Mouse (Mus musculus) urinary bladder, postnatal 4 days (tissue): ENCODE measurements around the gene Ncstn.
A peak's percentile ranks its signal among the peaks of the same experiment; 100 is the strongest.

Experiments used
- DNase-seq, 2 experiments: peaks; one replicate each; pipeline ENCODE4 v3.0.0; 2021 to 2022; ENCODE audit warnings: low spot score in 2 of 2

The Ncstn gene

GRCm38 (mm10) chr1:172072604-172073003, 10.0 kb downstream of the Ncstn start:
- DNase-seq, result no peak

DNA sequence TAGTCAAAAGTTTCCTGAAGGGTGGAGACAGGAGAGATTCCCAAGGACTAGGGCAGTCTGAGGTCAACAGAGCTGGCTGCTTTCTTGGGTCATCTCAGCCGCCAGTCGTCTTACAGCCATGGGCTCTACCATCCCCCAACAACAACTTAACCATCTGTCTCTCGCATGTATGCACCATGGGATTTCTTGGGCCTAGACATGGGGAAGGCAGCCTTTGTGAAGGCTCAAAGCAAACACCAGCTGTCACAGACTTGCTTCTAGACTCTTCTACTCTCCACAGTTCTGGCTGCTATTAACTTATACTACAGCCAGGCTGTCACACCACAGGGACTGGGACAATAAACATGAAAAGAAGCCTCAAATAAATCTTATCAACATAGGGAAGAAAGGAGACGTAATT, 11.0 kb downstream of the Ncstn start:
- DNase-seq, result no peak

GRCm38 (mm10) chr1:172070227-172070626, 12.4 kb downstream of the Ncstn start:
- DNase-seq, result no peak

GRCm38 (mm10) chr1:172064613-172065141, 17.9 kb downstream of the Ncstn start:
- no peak for DNase-seq

DNA sequence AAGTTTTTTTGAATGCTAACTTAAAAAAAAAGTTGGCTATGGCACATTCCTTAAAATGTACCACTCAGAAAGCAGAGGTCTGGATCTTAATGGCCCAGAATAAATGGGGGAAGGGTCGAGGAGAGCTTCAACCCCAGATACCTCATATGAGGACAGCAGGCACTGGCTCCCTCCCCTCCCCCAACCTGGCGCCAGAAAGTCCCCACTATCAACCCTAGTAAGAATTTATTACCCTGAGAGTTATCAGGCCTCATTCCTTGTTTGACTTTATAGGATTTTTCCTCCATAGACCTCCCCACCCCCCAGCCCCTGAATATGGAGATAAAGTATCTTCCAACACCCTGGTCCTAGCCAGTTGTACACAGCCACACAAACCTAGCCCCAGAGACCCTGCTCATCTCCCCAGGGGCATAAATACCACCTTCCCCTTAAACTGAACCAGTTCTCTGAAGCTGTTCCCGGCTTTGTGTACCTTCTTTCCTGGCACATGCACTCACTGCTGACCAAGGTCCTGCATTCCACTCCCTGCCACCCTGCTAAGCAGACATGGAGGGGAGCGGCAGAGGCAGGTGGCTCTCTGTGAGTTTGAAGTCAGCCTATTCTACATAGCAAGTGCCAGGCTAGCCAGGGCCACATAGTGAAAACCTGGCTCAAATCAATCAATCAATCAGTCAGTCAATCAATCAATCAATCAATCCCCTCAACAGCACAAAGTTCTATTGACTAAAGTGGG, 19.1 kb downstream of the Ncstn start:
- no peak for DNase-seq

DNA sequence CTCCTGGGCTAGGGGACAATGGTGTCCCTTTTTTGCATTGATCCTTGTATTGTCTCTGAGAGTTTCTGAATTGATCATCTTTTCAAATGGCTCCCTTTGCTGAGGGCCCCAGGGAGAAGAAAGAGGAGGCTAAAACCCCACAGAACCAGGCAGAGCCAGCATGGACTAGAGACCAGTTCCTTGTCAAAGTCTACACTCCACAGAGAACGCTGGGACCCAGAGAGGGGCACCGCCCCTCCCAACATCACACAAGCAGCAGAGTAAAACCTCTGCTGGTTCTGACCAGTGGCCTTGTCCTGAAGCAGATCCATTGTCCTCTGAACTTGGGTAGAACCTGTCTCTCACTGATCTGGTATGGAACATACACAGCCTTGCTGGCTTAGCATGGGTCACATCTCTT, 20.5 kb downstream of the Ncstn start:
- no peak for DNase-seq

DNA sequence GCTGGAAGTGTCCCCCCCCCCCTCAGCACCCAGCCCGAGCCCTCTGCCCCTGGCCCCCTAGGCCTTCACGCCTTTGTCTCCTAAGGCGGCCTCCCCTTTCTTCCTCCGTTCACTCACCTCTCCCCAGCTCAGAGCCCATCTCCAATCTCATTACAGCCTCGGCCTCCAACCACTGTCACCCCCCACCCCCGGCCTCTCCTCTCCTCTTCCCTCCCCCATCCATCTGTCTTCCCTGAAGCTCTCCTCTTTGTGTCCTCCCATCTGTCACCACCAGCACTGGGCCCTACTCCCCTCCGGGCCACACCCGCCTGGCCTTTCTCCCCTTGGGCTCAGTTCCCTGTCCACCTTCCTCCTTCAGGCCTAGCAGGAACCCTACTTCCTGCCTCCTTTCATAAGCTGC, 21.4 kb downstream of the Ncstn start:
- DNase-seq, result no peak

DNA sequence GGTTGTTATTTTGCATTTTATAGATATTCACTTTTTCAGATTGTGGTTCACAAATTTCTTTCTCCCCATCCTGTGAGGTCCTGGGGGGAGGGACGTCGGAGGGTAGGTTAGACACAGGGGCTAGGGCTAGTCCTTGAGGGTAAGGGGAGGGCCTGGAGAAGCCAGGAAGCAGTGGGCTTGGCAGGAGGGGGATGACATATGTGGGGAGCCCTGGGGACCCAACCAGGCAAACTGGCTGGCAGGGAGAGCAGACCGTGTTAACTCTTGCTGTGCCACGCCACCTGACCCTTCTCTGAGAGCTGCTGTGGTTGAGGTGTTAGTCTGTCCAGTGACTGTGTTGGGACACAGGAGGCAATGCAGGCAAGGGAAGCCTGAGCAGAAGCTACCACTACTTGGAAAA, 21.9 kb downstream of the Ncstn start:
- no peak for DNase-seq

DNA sequence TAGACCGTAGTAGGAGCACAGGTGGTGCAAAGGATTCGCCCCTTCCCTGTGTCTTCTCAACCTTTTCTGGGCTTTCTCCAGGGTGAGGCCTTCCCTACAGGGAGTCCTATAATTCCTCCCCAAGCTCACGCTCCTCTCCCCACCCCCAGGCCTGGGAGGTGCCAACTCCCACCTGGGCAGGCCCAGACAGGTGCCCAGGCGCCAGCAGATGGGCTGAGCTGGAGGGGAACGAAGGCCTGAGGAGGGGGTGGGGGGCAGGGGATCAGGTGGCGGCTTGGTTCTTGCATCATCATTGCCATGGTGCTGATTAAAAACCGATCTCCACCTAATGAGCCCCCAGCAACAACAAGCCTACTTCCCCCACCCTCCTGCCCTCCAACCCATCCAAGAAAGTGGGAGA, 23.7 kb downstream of the Ncstn start:
- DNase-seq, result no peak

DNA sequence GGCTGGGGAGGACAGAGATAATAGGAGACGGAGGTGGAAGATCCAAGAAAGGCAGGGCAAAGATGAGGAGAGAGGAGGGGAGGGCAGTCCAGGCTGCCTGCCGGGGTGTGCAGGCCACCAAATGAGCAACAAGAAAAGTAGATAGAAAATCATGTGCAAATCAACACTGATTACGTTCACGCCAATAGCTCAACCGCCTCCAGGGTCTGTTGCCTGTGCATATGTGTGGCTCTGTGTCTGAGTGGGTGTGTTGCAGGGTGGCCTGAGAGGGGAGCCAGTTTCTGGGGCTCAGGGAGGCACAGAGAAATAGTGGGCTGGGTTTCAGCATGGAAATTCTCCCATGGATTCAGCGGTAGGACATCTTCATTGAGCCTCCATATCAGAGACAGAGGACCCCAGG, 24.3 kb downstream of the Ncstn start:
- DNase-seq, result no peak

- no peak for DNase-seq
Observed at GRCm38 (mm10) chr1:172057491-172057921, 25.1 kb downstream of the Ncstn start, which contains the start of gene Nhlh1. TSS of gene Nhlh1 (minus strand) at chr1:172057573.

DNA sequence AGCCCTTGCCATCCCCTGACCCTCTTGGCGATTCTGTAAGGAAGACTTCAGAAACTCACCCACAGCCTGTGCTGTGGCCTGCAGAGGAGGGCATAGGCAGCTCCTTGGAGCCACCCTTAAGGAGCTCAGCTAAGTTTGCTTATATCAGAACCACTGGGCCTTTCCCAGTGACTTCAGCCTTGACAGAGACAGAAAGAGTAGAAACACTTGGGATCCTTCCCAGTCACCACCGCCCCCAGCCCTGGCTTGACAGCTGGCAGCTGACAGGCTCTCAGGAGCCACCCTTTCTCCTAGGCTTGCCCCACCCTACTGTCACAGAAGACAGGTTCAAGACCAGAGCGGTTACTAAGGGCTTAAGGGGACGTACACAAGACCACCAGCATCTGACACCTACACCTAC, 26.3 kb downstream of the Ncstn start:
- no peak for DNase-seq

DNA sequence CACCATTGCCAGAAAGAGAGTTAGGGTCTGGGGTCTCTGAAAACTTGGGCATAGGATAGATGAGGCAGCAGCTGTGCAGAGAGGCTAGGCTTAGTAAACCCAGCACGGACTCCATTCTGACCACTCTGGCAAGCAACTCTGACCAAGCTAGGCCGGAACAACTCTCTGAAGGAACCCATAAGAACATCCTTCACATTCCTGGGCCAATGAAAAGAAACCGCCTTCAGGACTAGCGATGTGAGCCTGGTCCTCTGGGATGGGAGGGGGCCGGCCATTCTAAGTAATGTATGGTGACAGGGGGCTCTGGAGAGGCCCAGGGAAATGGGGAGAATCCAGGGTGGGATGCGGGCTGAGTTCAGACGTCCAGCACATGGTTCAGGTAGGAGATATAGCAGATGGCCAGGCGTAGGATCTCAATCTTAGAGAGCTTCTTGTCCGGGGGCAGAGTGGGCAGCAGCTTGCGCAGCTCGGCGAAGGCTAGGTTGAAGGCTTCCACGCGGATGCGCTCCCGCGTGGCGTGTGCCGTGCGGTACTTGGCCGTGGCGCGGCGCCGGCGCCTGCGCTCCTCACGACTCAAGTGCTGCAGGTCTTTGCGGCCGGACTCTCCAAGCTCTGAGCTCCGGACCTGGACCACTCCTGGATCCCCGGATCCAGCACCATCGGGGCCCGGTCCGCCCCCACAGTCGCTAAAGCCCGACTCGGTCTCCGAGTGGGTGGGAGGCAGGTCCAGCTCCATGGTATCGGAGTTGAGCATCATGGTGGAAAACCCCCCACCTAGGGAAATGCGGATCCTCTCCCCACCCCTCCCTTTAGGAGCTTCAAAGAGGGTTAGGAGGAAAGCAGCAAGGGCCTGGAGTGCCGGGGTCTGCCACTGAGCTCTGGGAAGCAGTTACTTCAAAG, 28.8 kb downstream of the Ncstn start:
- no peak for DNase-seq

GRCm38 (mm10) chr1:172052766-172053279, 29.8 kb downstream of the Ncstn start:
- no peak for DNase-seq

GRCm38 (mm10) chr1:172049131-172049782, 33.3 kb downstream of the Ncstn start:
- DNase-seq, result no peak

DNA sequence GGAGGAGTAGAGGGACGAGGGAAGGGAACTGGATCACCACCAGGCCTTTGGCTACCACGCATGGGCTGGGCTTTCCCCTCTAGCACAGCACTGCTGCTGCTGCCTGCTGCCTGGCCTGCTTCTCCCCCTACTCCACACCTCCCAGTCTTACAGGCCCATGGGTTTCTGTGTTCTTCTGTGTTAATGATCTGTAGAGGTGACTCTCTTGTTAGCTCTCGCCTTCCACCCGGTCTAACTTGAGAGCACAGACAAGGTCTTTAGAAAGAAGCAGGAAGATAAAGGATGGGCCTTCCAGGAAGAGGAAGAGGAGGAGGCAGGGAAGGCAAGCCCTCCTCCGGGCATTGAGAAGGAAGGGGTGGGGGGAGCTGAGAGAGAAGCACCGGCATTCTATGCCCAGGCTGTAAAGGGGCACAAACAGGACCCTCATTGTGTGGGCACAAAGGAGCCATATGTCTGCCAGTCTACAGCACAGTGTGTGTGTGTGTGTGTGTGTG, 34.3 kb downstream of the Ncstn start:
- DNase-seq, result no peak

GRCm38 (mm10) chr1:172046938-172047337, 35.7 kb downstream of the Ncstn start:
- peak; percentile 51 to 71 for DNase-seq

GRCm38 (mm10) chr1:172046410-172046809, 36.2 kb downstream of the Ncstn start:
- DNase-seq, result no peak

DNA sequence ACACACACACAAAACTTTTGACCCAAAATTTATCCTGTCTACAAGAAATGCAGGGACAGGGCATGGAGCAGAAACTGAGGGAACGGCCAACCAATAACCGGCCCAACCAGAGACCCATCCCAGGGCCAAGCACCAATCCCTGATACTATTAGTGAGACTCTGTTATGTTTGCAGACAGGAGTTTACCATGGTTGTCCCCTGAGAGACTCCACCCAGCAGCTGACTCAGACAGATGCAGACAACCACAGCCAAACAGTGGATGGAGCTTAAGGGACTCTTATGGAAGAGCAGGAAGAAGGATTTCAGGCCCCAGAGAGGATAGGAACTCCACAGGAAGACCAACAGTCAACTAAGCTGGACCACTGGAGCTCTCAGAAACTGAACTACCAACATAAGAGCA, 52.7 kb downstream of the Ncstn start:
- DNase-seq, result no peak

DNA sequence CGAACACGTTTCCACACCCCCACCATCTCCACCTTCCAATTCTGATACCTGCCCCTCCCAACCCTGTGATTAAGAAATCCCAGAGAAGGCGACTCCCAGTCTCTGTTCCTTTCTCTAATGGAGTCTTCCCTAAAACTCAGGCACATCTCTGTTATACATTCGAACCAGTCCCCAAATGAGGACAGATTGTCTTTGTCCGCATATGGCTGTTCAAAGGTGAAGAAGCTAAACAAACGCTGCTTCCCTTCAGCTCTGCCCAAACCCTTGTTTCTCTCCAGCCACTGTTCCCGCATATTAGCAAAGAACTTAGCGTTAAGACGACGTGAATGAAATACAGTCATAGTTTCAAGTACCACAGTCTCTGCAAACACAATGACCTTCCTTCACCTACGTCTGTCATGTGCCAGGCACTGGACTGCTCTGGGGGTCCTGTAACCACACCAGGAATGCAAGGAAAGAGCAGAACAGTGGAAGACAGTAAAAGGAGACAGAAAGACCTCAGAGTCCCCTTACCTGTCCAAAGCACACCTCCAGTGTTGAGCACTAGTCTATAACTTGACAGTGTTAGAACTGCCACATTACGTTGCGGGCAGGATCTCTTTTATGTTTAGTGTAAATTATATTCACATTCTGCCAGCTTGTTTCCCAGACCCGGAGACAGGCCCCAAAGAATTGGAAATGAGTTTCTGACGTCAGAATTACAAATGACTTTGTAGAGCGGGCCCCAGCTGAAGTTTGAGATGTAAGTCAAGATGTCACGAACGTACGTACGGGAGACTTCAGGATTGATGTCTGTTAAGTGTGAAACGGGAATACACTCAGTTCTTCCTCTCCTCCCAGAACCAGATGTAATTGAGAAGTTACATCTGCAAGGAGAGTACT, 54.0 kb downstream of the Ncstn start, which contains the start of gene Vangl2:
Gene Vangl2, minus strand, starts transcription at position 51 of the 882 bp plus-strand sequence.
- DNase-seq, result no peak

GRCm38 (mm10) chr1:172027809-172028102, 54.8 kb downstream of the Ncstn start:
- no peak for DNase-seq
